Mouse (Mus musculus) hindbrain, embryonic 11.5 days (tissue): ENCODE data around the gene Ssty2. TPM values are rescaled to one million over a fixed set of nuclear protein-coding genes. Genes with fewer than 3 reads are reported as not detected.
"Not testable (repeated sequence)": the region's sequence is repeated elsewhere in the genome, so short reads cannot be mapped to it uniquely, and the experiment has no call there.

ENCODE experiments used
- ATAC-seq: fragments of 200-750 bp; cut with Nextera tagmentation; 2 replicates; pipeline ENCODE4 v1.8.0; 2017; ENCODE audit warnings: mild to moderate bottlenecking, moderate TSS enrichment, moderate library complexity; ENCODE audit not compliant: low FRiP score
- DNase-seq: peaks from one replicate; pipeline ENCODE4 v3.0.0-alpha.2; 2015; ENCODE audit warnings: low spot score
- H3K27ac ChIP-seq: fragments of 300-500 bp; sonication (generic); 2 replicates; pipeline ENCODE4 v1.5.1; 2014; ENCODE audit warnings: mild to moderate bottlenecking, low read depth, low read length
- H3K27me3 ChIP-seq: fragments of 300-500 bp; sonication (generic); 2 replicates; pipeline ENCODE4 v1.6.1; 2014; ENCODE audit warnings: mild to moderate bottlenecking, low read length, moderate library complexity, mixed read lengths; ENCODE audit not compliant: control insufficient read depth, insufficient read depth
- H3K36me3 ChIP-seq: fragments of 300-500 bp; sonication (generic); 2 replicates; pipeline ENCODE4 v1.6.1; 2014; ENCODE audit warnings: mild to moderate bottlenecking, low read length, moderate library complexity, mixed read lengths; ENCODE audit not compliant: control insufficient read depth, insufficient read depth
- H3K4me1 ChIP-seq: fragments of 300-500 bp; sonication (generic); replicated peaks from 2 replicates; pipeline ENCODE4 v1.6.1; 2014; ENCODE audit warnings: low read length, mixed read lengths; ENCODE audit not compliant: control insufficient read depth, insufficient read depth
- H3K4me2 ChIP-seq: fragments of 300-500 bp; sonication (generic); replicated peaks from 2 replicates; pipeline ENCODE4 v1.6.1; 2014; ENCODE audit warnings: mild to moderate bottlenecking, low read depth, low read length
- H3K4me3 ChIP-seq: fragments of 300-500 bp; sonication (generic); 2 replicates; pipeline ENCODE4 v1.5.1; 2014; ENCODE audit warnings: low read depth, low read length
- H3K9ac ChIP-seq: fragments of 300-500 bp; sonication (generic); 2 replicates; pipeline ENCODE4 v1.6.1; 2014; ENCODE audit warnings: low read depth, low read length
- H3K9me3 ChIP-seq: fragments of 300-500 bp; sonication (generic); 2 replicates; pipeline ENCODE4 v1.6.1; 2016; ENCODE audit warnings: low read length; ENCODE audit not compliant: control insufficient read depth
- WGBS: fragments of 180-500 bp; shearing (Covaris S2); extraction: QIAGEN DNeasy Blood & Tissue Kit; methylation state at CpG from one replicate; pipeline ENCODE4 v1.1.7; 2014; 5-methylcytosine and 5-hydroxymethylcytosine counted together
- polyA plus RNA-seq: library from polyadenylated mRNA; unstranded; fragments of >200 nt; fragmentation: Nextera tagmentation; extraction: Ambion mirVana; gene quantifications from 2 replicates; pipeline ENCODE4 v1.2.1, GENCODE M21; 2014

The Ssty2 gene
- not detected in 2 replicates for polyA plus RNA-seq

- not testable (repeated sequence) for H3K4me1 ChIP-seq, H3K36me3 ChIP-seq, H3K27me3 ChIP-seq, H3K4me2 ChIP-seq, H3K9me3 ChIP-seq, ATAC-seq, H3K9ac ChIP-seq, H3K4me3 ChIP-seq, DNase-seq, H3K27ac ChIP-seq
- WGBS, result no CpG with 5 or more reads among the region's 4 CpGs
These were observed at the start of gene Ssty2 for GRCm38 (mm10) chrY:67047972-67048371. Gene Ssty2 (minus strand): TSS chrY:67048072.
